Mouse (Mus musculus): ENCODE measurements around the gene Slc35e3. TPM values are rescaled to one million over a fixed set of nuclear protein-coding genes. Genes with fewer than 3 reads are reported as not detected.

The Slc35e3 gene
- 9.0 and 9.2 TPM in 2 replicates for polyA plus RNA-seq (2015; fragmentation: Nextera tagmentation; extraction: Ambion mirVana)

DNA sequence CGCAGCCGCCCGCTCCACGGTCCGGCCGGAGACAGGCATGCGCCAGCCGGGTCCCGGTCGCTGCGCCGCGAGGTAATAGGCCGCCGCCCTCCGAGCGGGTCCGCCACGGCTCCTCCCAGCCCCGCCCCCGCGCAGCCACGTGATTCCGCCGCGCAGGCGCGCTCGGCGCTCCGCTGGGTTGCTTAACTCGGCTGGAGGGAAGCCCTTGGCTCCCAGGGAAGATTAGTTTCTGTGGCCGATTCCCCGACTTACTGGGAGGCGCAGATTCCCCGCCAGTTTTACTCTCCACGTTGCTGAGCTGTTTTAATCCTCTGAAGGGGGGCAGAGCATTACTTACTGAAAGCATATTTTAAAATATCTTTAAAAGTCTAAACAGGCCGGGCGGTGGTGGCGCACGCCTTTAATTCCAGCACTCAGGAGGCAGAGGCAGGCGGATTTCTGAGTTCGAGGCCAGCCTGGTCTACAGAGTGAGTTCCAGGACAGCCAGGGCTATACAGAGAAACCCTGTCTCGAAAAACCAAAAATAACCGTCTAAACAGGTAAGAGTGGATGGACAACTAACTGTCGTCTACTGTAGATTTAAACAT is at the start of gene Slc35e3:
TSS of gene Slc35e3 (minus strand) at position 69 of the 587 bp plus-strand sequence.

DNA sequence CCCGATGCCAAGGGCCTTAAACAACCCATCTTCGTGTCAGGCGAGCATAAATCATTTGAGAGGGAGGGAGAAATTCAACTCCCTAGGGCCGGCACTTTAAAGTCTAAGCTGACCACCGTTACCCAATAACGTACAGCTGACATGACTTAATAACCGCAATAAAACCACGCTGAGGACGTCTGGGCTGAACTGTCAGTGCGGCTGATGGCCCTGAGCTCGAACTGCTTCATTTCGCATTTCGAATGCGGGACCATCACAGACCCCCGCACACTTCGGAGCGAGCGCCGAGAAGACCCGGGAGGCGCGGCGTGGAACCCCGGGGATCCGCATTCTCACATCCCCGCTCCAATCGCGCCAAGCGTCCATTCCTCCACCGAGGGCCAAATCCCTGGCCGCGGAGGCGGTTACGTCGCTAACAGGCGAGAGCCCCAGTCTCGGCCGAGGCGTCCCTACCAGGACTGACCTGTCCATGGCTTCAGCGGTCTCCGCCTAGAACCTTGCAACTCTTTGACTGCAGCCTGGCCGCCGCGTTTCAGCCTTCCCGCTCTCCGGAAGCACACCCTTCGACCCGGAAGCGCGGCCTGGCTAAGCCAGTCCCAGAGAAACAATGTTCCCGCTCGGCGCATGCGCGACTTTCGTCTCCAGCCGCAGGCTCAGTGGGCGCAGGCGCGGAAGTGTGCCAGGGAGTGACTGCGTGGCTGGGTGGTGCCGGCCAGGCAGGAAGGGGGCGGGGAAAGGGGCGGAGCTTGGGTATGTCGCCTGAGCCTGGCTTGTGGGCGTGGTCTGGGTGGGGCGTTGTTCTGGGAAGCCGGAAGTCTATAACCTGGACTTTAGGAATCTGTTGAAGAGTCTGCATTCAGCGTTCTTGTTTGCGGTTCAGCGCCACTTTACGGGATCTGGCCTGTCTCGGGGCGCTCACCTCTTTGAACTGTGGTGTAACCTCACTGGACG is 46.3 kb upstream of the Slc35e3 start, which contains the start of gene Nup107:
TSS of gene Nup107 (minus strand) at position 565 of the 951 bp plus-strand sequence.

DNA sequence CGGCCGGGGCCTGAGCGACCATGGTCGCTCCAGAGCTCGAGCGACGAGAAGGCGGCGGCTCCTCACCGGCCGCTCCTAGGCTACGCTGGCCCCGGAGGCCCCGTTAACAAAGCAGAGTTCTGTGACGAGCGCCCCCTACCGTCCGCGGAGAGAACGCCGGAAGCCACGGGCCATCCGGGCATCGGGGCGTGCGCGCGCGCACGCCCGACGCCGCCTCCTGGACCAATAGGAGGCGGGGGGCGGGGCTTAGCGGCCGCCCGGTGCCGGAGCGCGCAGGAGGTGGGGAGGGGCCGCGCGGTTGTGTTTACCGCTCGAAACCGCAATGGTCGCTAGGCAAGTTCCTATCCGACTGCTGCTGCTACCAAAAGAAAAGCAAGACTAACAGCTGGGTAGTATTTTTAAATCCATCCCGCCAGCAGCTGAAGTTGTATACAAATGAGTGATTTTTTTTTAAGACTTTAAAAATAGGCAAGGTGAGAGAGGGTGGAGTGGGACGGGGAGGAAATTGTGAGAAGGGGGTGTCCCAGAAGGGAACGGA is 35.5 kb downstream of the Slc35e3 start, which contains the start of gene Mdm2:
TSS of gene Mdm2 (minus strand) at position 155 of the 538 bp plus-strand sequence.

Other genes with a start within 250 kb of the Slc35e3 start
- gene Cpm, start 116.9 kb downstream of the Slc35e3 start, polyA plus RNA-seq (2015; fragmentation: Nextera tagmentation; extraction: Ambion mirVana) = 6.9 and 16.3 TPM in 2 replicates
- 25.5 and 38.3 TPM in 2 replicates for gene Mdm2, start 35.6 kb downstream of the Slc35e3 start, polyA plus RNA-seq (2015; fragmentation: Nextera tagmentation; extraction: Ambion mirVana)
- 20.8 and 25.3 TPM in 2 replicates for gene Nup107, start 46.3 kb upstream of the Slc35e3 start, polyA plus RNA-seq (2015; fragmentation: Nextera tagmentation; extraction: Ambion mirVana)
- gene Rap1b, start 99.7 kb upstream of the Slc35e3 start, polyA plus RNA-seq (2015; fragmentation: Nextera tagmentation; extraction: Ambion mirVana) = 190 and 222 TPM in 2 replicates

All from adrenal gland, postnatal 0 days (tissue).